Mouse (Mus musculus) MEL (cell line): ENCODE results near the gene Ppip5k2. TPM values are rescaled to one million over a fixed set of nuclear protein-coding genes. Genes with fewer than 3 reads are reported as not detected.

Experiments
- DNase-seq: peaks from one replicate; pipeline ENCODE4 v3.0.0; 2011; ENCODE audit warnings: low read depth, low spot score
- H3K27ac ChIP-seq: 2 replicates; pipeline ENCODE4 v1.5.1; 2012; ENCODE audit warnings: low read depth, mild to moderate bottlenecking, control low read depth, low read length, moderate library complexity; ENCODE audit not compliant: control insufficient read depth
- H3K27me3 ChIP-seq, 2 experiments: fragments of 150-350 bp in 1 of 2; sonication (generic) in 1 of 2; 2 replicates each; pipeline ENCODE4 v1.6.1; 2012; ENCODE audit warnings: low read length in 2 of 2, mild to moderate bottlenecking in 2 of 2, improper control_type of control experiment in 1 of 2, moderate library complexity in 1 of 2; ENCODE audit not compliant: insufficient read depth in 2 of 2, control insufficient read depth in 1 of 2
- H3K36me3 ChIP-seq, 2 experiments: 2 replicates each; pipeline ENCODE4 v1.6.1; 2012 to 2014; ENCODE audit warnings: low read length in 2 of 2, improper control_type of control experiment in 1 of 2, inconsistent platforms in 1 of 2, mild to moderate bottlenecking in 1 of 2; ENCODE audit not compliant: insufficient read depth in 2 of 2, control insufficient read depth in 1 of 2
- H3K4me1 ChIP-seq, 2 experiments: fragments of 150-350 bp in 1 of 2; sonication (generic) in 1 of 2; 2 replicates each; pipeline ENCODE4 v1.6.1; 2012; ENCODE audit warnings: low read length in 2 of 2, improper control_type of control experiment in 1 of 2, mild to moderate bottlenecking in 1 of 2; ENCODE audit not compliant: insufficient read depth in 2 of 2, control insufficient read depth in 1 of 2
- H3K4me3 ChIP-seq, 2 experiments: fragments of 150-350 bp in 1 of 2; sonication (generic) in 1 of 2; 2 replicates each; pipeline ENCODE4 v1.5.1; 2012; ENCODE audit warnings: low read depth in 2 of 2, low read length in 2 of 2, mild to moderate bottlenecking in 2 of 2, moderate library complexity in 2 of 2, control low read depth in 1 of 2, improper control_type of control experiment in 1 of 2; ENCODE audit not compliant: control insufficient read depth in 1 of 2, insufficient read depth in 1 of 2
- H3K79me2 ChIP-seq: 2 replicates; pipeline ENCODE4 v1.6.1; 2012; ENCODE audit warnings: mild to moderate bottlenecking, low read length, moderate library complexity; ENCODE audit not compliant: control insufficient read depth, poor library complexity, insufficient read depth
- H3K9ac ChIP-seq: 2 replicates; pipeline ENCODE4 v1.6.1; 2012; ENCODE audit warnings: low read depth, mild to moderate bottlenecking, control low read depth, low read length, moderate library complexity; ENCODE audit not compliant: control insufficient read depth, poor library complexity, severe bottlenecking
- H3K9me3 ChIP-seq: fragments of 150-350 bp; sonication (generic); replicated peaks from 2 replicates; pipeline ENCODE4 v1.6.1; 2012; ENCODE audit warnings: mild to moderate bottlenecking, low read length, improper control_type of control experiment, moderate library complexity; ENCODE audit not compliant: insufficient read depth
- BHLHE40 ChIP-seq: IDR thresholded peaks from 2 replicates; pipeline ENCODE4 v1.6.1; 2012; ENCODE audit warnings: low read depth, mild to moderate bottlenecking, inconsistent platforms, low read length, improper control_type of control experiment, borderline replicate concordance
- CHD1 ChIP-seq: IDR thresholded peaks from 2 replicates; pipeline ENCODE4 v1.6.1; 2012; ENCODE audit warnings: low read depth, mild to moderate bottlenecking, inconsistent platforms, low read length, improper control_type of control experiment
- CHD2 ChIP-seq: IDR thresholded peaks from 2 replicates; pipeline ENCODE4 v1.6.1; 2011; ENCODE audit warnings: low read length, improper control_type of control experiment
- CTCF ChIP-seq, 3 experiments: IDR thresholded peaks in 2 of 3; conservative IDR thresholded peaks in 1 of 3; 2 replicates each; pipeline ENCODE4 v1.5.1; 2011 to 2012; ENCODE audit warnings: low read length in 3 of 3, low read depth in 2 of 3, mild to moderate bottlenecking in 2 of 3, improper control_type of control experiment in 1 of 3, inconsistent platforms in 1 of 3, mixed read lengths in 1 of 3, moderate library complexity in 1 of 3; ENCODE audit not compliant: control insufficient read depth in 1 of 3, insufficient read depth in 1 of 3, poor library complexity in 1 of 3, severe bottlenecking in 1 of 3
- EP300 ChIP-seq, 2 experiments: IDR thresholded peaks; 2 replicates each; pipeline ENCODE4 v1.6.1; 2011; ENCODE audit warnings: improper control_type of control experiment in 2 of 2, low read length in 2 of 2, low read depth in 1 of 2, mild to moderate bottlenecking in 1 of 2
- ETS1 ChIP-seq: IDR thresholded peaks from 2 replicates; pipeline ENCODE4 v1.6.1; 2012; ENCODE audit warnings: low read depth, mild to moderate bottlenecking, inconsistent platforms, low read length, improper control_type of control experiment, moderate library complexity
- GABPA ChIP-seq: IDR thresholded peaks from 2 replicates; pipeline ENCODE4 v1.6.1; 2012; ENCODE audit warnings: low read depth, mild to moderate bottlenecking, inconsistent platforms, low read length, improper control_type of control experiment, moderate library complexity
- GATA1 ChIP-seq: IDR thresholded peaks from 2 replicates; pipeline ENCODE4 v1.6.1; 2011; ENCODE audit warnings: low read depth, low read length, improper control_type of control experiment
- HCFC1 ChIP-seq: IDR thresholded peaks from 2 replicates; pipeline ENCODE4 v1.6.1; 2012; ENCODE audit warnings: low read depth, mild to moderate bottlenecking, inconsistent platforms, low read length, improper control_type of control experiment, moderate library complexity
- JUND ChIP-seq: IDR thresholded peaks from 2 replicates; pipeline ENCODE4 v1.6.1; 2011; ENCODE audit warnings: low read depth, mild to moderate bottlenecking, improper control_type of control experiment, low read length
- KAT2A ChIP-seq: conservative IDR thresholded peaks from 2 replicates; pipeline ENCODE4 v1.6.1; 2012; ENCODE audit warnings: low read depth, low read length, improper control_type of control experiment, inconsistent platforms
- MAFK ChIP-seq: IDR thresholded peaks from 2 replicates; pipeline ENCODE4 v1.6.1; 2011; ENCODE audit warnings: low read depth, mild to moderate bottlenecking, low read length, improper control_type of control experiment, borderline replicate concordance
- MAX ChIP-seq: IDR thresholded peaks from 2 replicates; pipeline ENCODE4 v1.6.1; 2011; ENCODE audit warnings: low read length, improper control_type of control experiment
- MAZ ChIP-seq: IDR thresholded peaks from 2 replicates; pipeline ENCODE4 v1.6.1; 2012; ENCODE audit warnings: low read depth, mild to moderate bottlenecking, inconsistent platforms, low read length, improper control_type of control experiment
- MEF2A ChIP-seq: IDR thresholded peaks from 2 replicates; pipeline ENCODE4 v1.6.1; 2014; ENCODE audit warnings: low read depth, mild to moderate bottlenecking, inconsistent platforms, low read length, improper control_type of control experiment; ENCODE audit not compliant: poor library complexity, insufficient replicate concordance, severe bottlenecking; ENCODE audit errors: extremely low read depth
- MYB ChIP-seq: IDR thresholded peaks from 2 replicates; pipeline ENCODE4 v1.6.1; 2011; ENCODE audit warnings: mild to moderate bottlenecking, low read depth, low read length, improper control_type of control experiment
- MYC ChIP-seq: IDR thresholded peaks from 2 replicates; pipeline ENCODE4 v1.6.1; 2011; ENCODE audit warnings: low read depth, mild to moderate bottlenecking, low read length, improper control_type of control experiment, moderate library complexity
- NELFE ChIP-seq: IDR thresholded peaks from 2 replicates; pipeline ENCODE4 v1.6.1; 2011; ENCODE audit warnings: low read depth, low read length, improper control_type of control experiment
- NRF1 ChIP-seq: IDR thresholded peaks from 2 replicates; pipeline ENCODE4 v1.6.1; 2014; ENCODE audit warnings: low read depth, mild to moderate bottlenecking, inconsistent platforms, low read length, improper control_type of control experiment, moderate library complexity; ENCODE audit not compliant: poor library complexity, insufficient read depth, severe bottlenecking
- POLR2A ChIP-seq, 2 experiments: IDR thresholded peaks; 2 replicates each; pipeline ENCODE4 v1.6.1; 2011 to 2012; ENCODE audit warnings: low read length in 2 of 2, mild to moderate bottlenecking in 2 of 2, control low read depth in 1 of 2, improper control_type of control experiment in 1 of 2, low read depth in 1 of 2, moderate library complexity in 1 of 2; ENCODE audit not compliant: control insufficient read depth in 1 of 2, insufficient read depth in 1 of 2, poor library complexity in 1 of 2
- POLR2AphosphoS2 ChIP-seq: IDR thresholded peaks from 2 replicates; pipeline ENCODE4 v1.6.1; 2011; ENCODE audit warnings: low read length, improper control_type of control experiment
- POLR2AphosphoS5 ChIP-seq: IDR thresholded peaks from 2 replicates; pipeline ENCODE4 v1.6.1; 2012; ENCODE audit warnings: low read depth, borderline replicate concordance, mild to moderate bottlenecking, inconsistent platforms, low read length, moderate library complexity, mixed read lengths
- RAD21 ChIP-seq: IDR thresholded peaks from 2 replicates; pipeline ENCODE4 v1.6.1; 2011; ENCODE audit warnings: mild to moderate bottlenecking, low read depth, low read length, improper control_type of control experiment
- RCOR1 ChIP-seq: IDR thresholded peaks from 2 replicates; pipeline ENCODE4 v1.6.1; 2012; ENCODE audit warnings: low read depth, mild to moderate bottlenecking, inconsistent platforms, low read length, improper control_type of control experiment
- SIN3A ChIP-seq: IDR thresholded peaks from 2 replicates; pipeline ENCODE4 v1.6.1; 2012; ENCODE audit warnings: low read length, improper control_type of control experiment, inconsistent platforms
- SMC3 ChIP-seq: IDR thresholded peaks from 2 replicates; pipeline ENCODE4 v1.6.1; 2011; ENCODE audit warnings: low read depth, low read length, improper control_type of control experiment
- TAL1 ChIP-seq: IDR thresholded peaks from 2 replicates; pipeline ENCODE4 v1.6.1; 2012; ENCODE audit warnings: mild to moderate bottlenecking, inconsistent platforms, low read length, moderate library complexity, mixed read lengths
- TBP ChIP-seq: IDR thresholded peaks from 2 replicates; pipeline ENCODE4 v1.8.0; 2011; ENCODE audit warnings: low read depth, low read length, improper control_type of control experiment
- TCF12 ChIP-seq: IDR thresholded peaks from 2 replicates; pipeline ENCODE4 v1.6.1; 2014; ENCODE audit warnings: low read depth, mild to moderate bottlenecking, inconsistent platforms, low read length, improper control_type of control experiment, moderate library complexity
- UBTF ChIP-seq: IDR thresholded peaks from 2 replicates; pipeline ENCODE4 v1.6.1; 2012; ENCODE audit warnings: low read depth, mild to moderate bottlenecking, inconsistent platforms, low read length, improper control_type of control experiment, moderate library complexity, borderline replicate concordance; ENCODE audit not compliant: insufficient read depth
- USF1 ChIP-seq: IDR thresholded peaks from 2 replicates; pipeline ENCODE4 v1.6.1; 2014; ENCODE audit warnings: low read depth, mild to moderate bottlenecking, inconsistent platforms, low read length, improper control_type of control experiment, moderate library complexity
- USF2 ChIP-seq, 2 experiments: IDR thresholded peaks; 2 replicates each; pipeline ENCODE4 v1.6.1; 2011 to 2012; ENCODE audit warnings: improper control_type of control experiment in 2 of 2, low read length in 2 of 2, borderline replicate concordance in 1 of 2, inconsistent platforms in 1 of 2, low read depth in 1 of 2, mild to moderate bottlenecking in 1 of 2; ENCODE audit not compliant: insufficient read depth in 1 of 2
- ZC3H11A ChIP-seq: IDR thresholded peaks from 2 replicates; pipeline ENCODE4 v1.6.1; 2012; ENCODE audit warnings: low read depth, mild to moderate bottlenecking, inconsistent platforms, low read length, improper control_type of control experiment
- ZKSCAN1 ChIP-seq: IDR thresholded peaks from 2 replicates; pipeline ENCODE4 v1.6.1; 2012; ENCODE audit warnings: low read depth, mild to moderate bottlenecking, inconsistent platforms, low read length, improper control_type of control experiment, moderate library complexity
- ZMIZ1 ChIP-seq: IDR thresholded peaks from 2 replicates; pipeline ENCODE4 v1.6.1; 2012; ENCODE audit warnings: low read depth, mild to moderate bottlenecking, inconsistent platforms, low read length, improper control_type of control experiment, moderate library complexity
- ZNF384 ChIP-seq: IDR thresholded peaks from 2 replicates; pipeline ENCODE4 v1.6.1; 2012; ENCODE audit warnings: low read depth, mild to moderate bottlenecking, inconsistent platforms, low read length, improper control_type of control experiment
- polyA plus RNA-seq, 2 experiments: library from polyadenylated mRNA; stranded (reverse) in 1 of 2; unstranded in 1 of 2; fragments of >175 nt in 1 of 2; fragments of >200 nt in 1 of 2; gene quantifications; 2 replicates each; pipeline versions ENCODE4 v1.2.1 to v1.2.4; 2012; ENCODE audit warnings: low replicate concordance in 2 of 2, low read depth in 1 of 2; ENCODE audit not compliant: insufficient read length in 2 of 2, insufficient read depth in 1 of 2, missing spikeins in 1 of 2
- total RNA-seq: library from RNA; depleted of rRNA; stranded (reverse); fragments of 300-350 nt; gene quantifications from 2 replicates; pipeline ENCODE4 v1.2.3, GENCODE M21; 2012

The Ppip5k2 gene
- total and polyA plus RNA-seq, 3 experiments, result 47.2 to 651 (median 60.7) TPM

- Histone ChIP-seq H3K9ac (peak overlapping the region; percentile 73), H3K4me3 (peak overlapping the region; percentile 56 to 79)
- DNase-seq, result peak; percentile 83
- no peak for TF ChIP-seq TAL1
- no peak for TF ChIP-seq ETS1
- no peak for TF ChIP-seq ZKSCAN1
- no peak for TF ChIP-seq ZMIZ1
- no peak for TF ChIP-seq POLR2A (IDR thresholded peaks at IDR 0.05; ENCODE audit: control insufficient read depth in 1 of 2, insufficient read depth in 1 of 2, low read depth in 1 of 2, low read length in 2 of 2, poor library complexity in 1 of 2)
- TF ChIP-seq POLR2AphosphoS5, result no peak
- peak; percentile 98 for TF ChIP-seq SMC3
- no peak for TF ChIP-seq TBP
- 0 out of 2 replicates have a peak, but pooled peaks have one; percentile 31 for TF ChIP-seq ZNF384
- no peak for TF ChIP-seq USF2 (IDR thresholded peaks at IDR 0.05; ENCODE audit: borderline replicate concordance in 1 of 2, insufficient read depth in 1 of 2, low read depth in 1 of 2, low read length in 2 of 2)
- TF ChIP-seq RCOR1, result 0 out of 2 replicates have a peak, but pooled peaks have one; percentile 8
- TF ChIP-seq GABPA, result no peak
- TF ChIP-seq USF1, result no peak
- TF ChIP-seq CHD2, result no peak
- TF ChIP-seq MAZ, result no peak
- peak; percentile 97 for TF ChIP-seq ZC3H11A
- TF ChIP-seq BHLHE40, result peak; percentile 29; the same call in 1 of the 2 replicates
- no peak for TF ChIP-seq MAX
- TF ChIP-seq JUND, result no peak
- peak; percentile 17 to 92 (median 73); a peak in 5 of 6 replicates for TF ChIP-seq CTCF (IDR thresholded peaks at IDR 0.05 in 2 of 3, conservative IDR thresholded peaks at IDR 0.05 in 1 of 3; ENCODE audit: control insufficient read depth in 1 of 3, insufficient read depth in 1 of 3, low read depth in 2 of 3, low read length in 3 of 3, poor library complexity in 1 of 3, severe bottlenecking in 1 of 3)
- no peak for TF ChIP-seq EP300 (IDR thresholded peaks at IDR 0.05; ENCODE audit: low read depth in 1 of 2, low read length in 2 of 2)
- TF ChIP-seq CHD1, result 0 out of 2 replicates have a peak, but pooled peaks have one; percentile 70
- TF ChIP-seq POLR2AphosphoS2, result no peak
- TF ChIP-seq KAT2A, result no peak
- TF ChIP-seq MYC, result no peak
- no peak for TF ChIP-seq MAFK
- TF ChIP-seq GATA1, result no peak
- TF ChIP-seq RAD21, result peak; percentile 98
- no peak for TF ChIP-seq UBTF
- TF ChIP-seq MEF2A, result no peak
- no peak for TF ChIP-seq NELFE
- TF ChIP-seq HCFC1, result peak; percentile 44; the same call in 1 of the 2 replicates
- TF ChIP-seq NRF1, result no peak
- TF ChIP-seq TCF12, result no peak
- no peak for TF ChIP-seq MYB
- TF ChIP-seq SIN3A, result peak; percentile 77
These were observed 32.1 kb upstream of the Ppip5k2 start for GRCm38 (mm10) chr1:97802207-97802902.

More at GRCm38 (mm10) chr1:97802207-97802902, 32.1 kb upstream of the Ppip5k2 start:
- Histone ChIP-seq H3K27me3 (no peaks in the 10 kb centered on the region), H3K4me1 (peaks cover 0 to 2% of the 10 kb centered on the region in 2 experiments; a peak in 3 of 4 replicates), H3K79me2 (no peaks in the 10 kb centered on the region), H3K27ac (no peak overlapping the region), H3K9me3 (no peaks in the 10 kb centered on the region), H3K36me3 (peaks cover 0 to 3% of the 10 kb centered on the region in 2 experiments; a peak in 2 of 4 replicates)
